Comparison of ENCODE assay signal across 8 mouse cellular contexts in the genomic region with DNA sequence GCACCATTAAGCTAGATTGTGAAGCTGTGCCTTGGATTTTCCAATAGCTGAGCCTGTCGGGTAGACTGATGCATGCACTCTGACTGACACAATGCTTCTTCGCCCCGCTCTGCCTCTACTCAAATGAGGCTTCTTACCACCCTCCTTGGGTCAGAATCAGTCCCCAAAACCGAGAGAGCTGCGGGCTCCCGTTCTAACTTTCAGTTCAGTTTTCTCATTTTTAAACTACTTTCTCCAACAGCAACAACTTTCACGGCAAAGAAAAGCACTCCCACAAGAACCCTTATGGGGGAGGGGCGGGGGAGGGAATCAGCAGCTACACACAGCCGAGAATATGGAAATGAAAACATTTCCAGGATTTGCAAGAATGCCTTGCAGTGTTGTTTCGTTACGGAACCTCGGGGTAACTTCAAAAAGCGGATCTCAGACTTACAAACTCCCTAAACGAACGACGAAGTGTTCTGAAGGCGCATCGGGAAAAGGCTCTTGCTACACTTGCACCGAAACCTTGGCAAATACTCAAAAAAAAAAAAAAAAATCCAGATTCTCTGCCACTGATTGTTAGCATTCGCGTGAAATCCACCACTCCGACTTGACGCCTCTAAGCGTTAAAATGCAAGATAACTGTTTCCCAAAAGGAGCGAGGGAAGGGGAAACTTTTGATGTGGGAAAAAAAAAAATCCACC. TPM values are rescaled to one million over a fixed set of nuclear protein-coding genes. Genes with fewer than 3 reads are reported as not detected.
DNase-seq lines count a peak whose midpoint lies in the region; ATAC-seq and TF ChIP-seq lines count a peak whose summit lies in the region.

No protein-coding gene starts in this region.

- WGBS in lung, postnatal 0 days = under 1% methylated on average over 25 of the region's 25 CpGs

- H3K4me2 ChIP-seq in lung, postnatal 0 days (replicated peaks; ENCODE audit: low read depth, low read length) = peak overlapping the region; percentile 92

- H3K36me3 ChIP-seq in testis, adult 2 months (ENCODE audit: control insufficient read depth, insufficient read depth, low read length) = no peaks in the 10 kb centered on the region
- no peaks in the 10 kb centered on the region for H3K36me3 ChIP-seq in lung, postnatal 0 days (ENCODE audit: insufficient read depth, low read length)

- H3K27ac ChIP-seq in testis, adult 2 months (ENCODE audit: control insufficient read depth, insufficient read depth, low read depth, low read length) = peak overlapping the region; percentile 94
- peak overlapping the region; percentile 99 for H3K27ac ChIP-seq in lung, postnatal 0 days (ENCODE audit: low read length)

- H3K9ac ChIP-seq in lung, postnatal 0 days (replicated peaks; ENCODE audit: low read depth) = peak overlapping the region; percentile 89

- no peaks in the 10 kb centered on the region for H3K9me3 ChIP-seq in lung, postnatal 0 days (ENCODE audit: low read length)

- H3K27me3 ChIP-seq in testis, adult 2 months (ENCODE audit: control insufficient read depth, insufficient read depth, low read length) = no peaks in the 10 kb centered on the region
- H3K27me3 ChIP-seq in lung, postnatal 0 days (replicated peaks; ENCODE audit: insufficient read depth, low read length) = no peaks in the 10 kb centered on the region

- no peak for TF ChIP-seq POLR2A in testis, adult 2 months (IDR thresholded peaks at IDR 0.05; ENCODE audit: control insufficient read depth, low read depth, low read length)

- no peak for TF ChIP-seq EP300 in lung, postnatal 0 days (IDR thresholded peaks at IDR 0.05)

- H3K4me1 ChIP-seq in testis, adult 2 months (ENCODE audit: control insufficient read depth, insufficient read depth, low read length) = peaks cover 8% of the 10 kb centered on the region
- H3K4me1 ChIP-seq in lung, postnatal 0 days (ENCODE audit: insufficient read depth, low read depth, low read length) = peaks cover 5% of the 10 kb centered on the region; the same call in 1 of the 2 replicates

- H3K4me3 ChIP-seq in testis, adult 2 months (ENCODE audit: control insufficient read depth, low read depth, low read length) = peak overlapping the region; percentile 95
- H3K4me3 ChIP-seq in lung, postnatal 0 days (ENCODE audit: low read depth, low read length) = peak overlapping the region; percentile 90

- no peak for DNase-seq in testis, postnatal 14 days (ENCODE audit: low spot score)
- DNase-seq in cerebellum, adult 9-10 months = peak; percentile 61
- DNase-seq in heart, adult 18-20 months = peak; percentile 31 to 60
- peak; percentile 19 for DNase-seq in kidney, adult 9 months
- peak; percentile 72 for DNase-seq in lung, postnatal 0 days (ENCODE audit: low spot score)
- peak; percentile 20 for DNase-seq in right cerebral cortex, postnatal 14 days

- ATAC-seq in lung, postnatal 0 days = no peak
- ATAC-seq in megakaryocyte-erythroid progenitor cell, adult 5-6 weeks (replicated peaks; ENCODE audit: low FRiP score, low TSS enrichment, poor library complexity, severe bottlenecking) = no peak

- TF ChIP-seq CTCF in testis, adult 2 months (IDR thresholded peaks at IDR 0.05; ENCODE audit: control insufficient read depth, insufficient read depth, insufficient replicate concordance, low read depth, low read length) = no peak
- TF ChIP-seq CTCF in lung, postnatal 0 days (IDR thresholded peaks at IDR 0.05) = no peak

RNA-seq across cellular contexts. Expression of a gene that starts 1.0 kb away (rescaled TPM):
- 5.3 and 6.5 TPM in 2 replicates for polyA plus RNA-seq in testis, adult 2 months (2012; rRNA removed)
- total RNA-seq in heart, adult 18-20 months (2021) = 10 to 100 TPM; 32.6 to 37.9 TPM
- 113 and 126 TPM in 2 replicates for polyA plus RNA-seq in lung, postnatal 0 days (2015; fragmentation: Nextera tagmentation; extraction: Ambion mirVana)
- 281 TPM in 2 replicates for total RNA-seq in megakaryocyte-erythroid progenitor cell, adult 5-6 weeks (2014; fragmentation: Nextera tagmentation)
- total RNA-seq in megakaryocyte-erythroid progenitor cell, adult 5-6 weeks (2017) = 706 and 810 TPM in 2 replicates

RNA-seq across cellular contexts. Expression of a gene that starts 17.5 kb away (rescaled TPM):
- polyA plus RNA-seq in testis, adult 2 months (2012; rRNA removed) = 17.8 and 20.9 TPM in 2 replicates
- 10 to 100 TPM; 35.6 to 44.5 TPM for total RNA-seq in heart, adult 18-20 months (2021)
- polyA plus RNA-seq in lung, postnatal 0 days (2015; fragmentation: Nextera tagmentation; extraction: Ambion mirVana) = 3.2 and 4.0 TPM in 2 replicates
- total RNA-seq in megakaryocyte-erythroid progenitor cell, adult 5-6 weeks (2014; fragmentation: Nextera tagmentation) = 0.46 and 0.54 TPM in 2 replicates
- 0.89 and 1.3 TPM in 2 replicates for total RNA-seq in megakaryocyte-erythroid progenitor cell, adult 5-6 weeks (2017)

Comparison
In these comparisons a context has a peak if more than half of its experiments do, and no peak if none do; other contexts are left out.
1. RNA of a gene that starts 1.0 kb away (total RNA-seq): 281 to 810 TPM in megakaryocyte-erythroid progenitor cell, adult 5-6 weeks; 32.6 to 37.9 TPM in heart, adult 18-20 months; every median in the first group is over 4 times any median in the second.
2. RNA of a gene that starts 17.5 kb away (total RNA-seq): 35.6 to 44.5 TPM in heart, adult 18-20 months; 0.46 to 1.3 TPM in megakaryocyte-erythroid progenitor cell, adult 5-6 weeks; every median in the first group is over 10 times any median in the second.